Mouse (Mus musculus) MEL (cell line): ENCODE data around the gene Map7. TPM values are rescaled to one million over a fixed set of nuclear protein-coding genes. Genes with fewer than 3 reads are reported as not detected.

Source experiments
- DNase-seq: peaks from one replicate; pipeline ENCODE4 v3.0.0; 2011; ENCODE audit warnings: low read depth, low spot score
- H3K27ac ChIP-seq: 2 replicates; pipeline ENCODE4 v1.5.1; 2012; ENCODE audit warnings: low read depth, mild to moderate bottlenecking, control low read depth, low read length, moderate library complexity; ENCODE audit not compliant: control insufficient read depth
- H3K27me3 ChIP-seq, 2 experiments: fragments of 150-350 bp in 1 of 2; sonication (generic) in 1 of 2; 2 replicates each; pipeline ENCODE4 v1.6.1; 2012; ENCODE audit warnings: low read length in 2 of 2, mild to moderate bottlenecking in 2 of 2, improper control_type of control experiment in 1 of 2, moderate library complexity in 1 of 2; ENCODE audit not compliant: insufficient read depth in 2 of 2, control insufficient read depth in 1 of 2
- H3K36me3 ChIP-seq, 2 experiments: 2 replicates each; pipeline ENCODE4 v1.6.1; 2012 to 2014; ENCODE audit warnings: low read length in 2 of 2, improper control_type of control experiment in 1 of 2, inconsistent platforms in 1 of 2, mild to moderate bottlenecking in 1 of 2; ENCODE audit not compliant: insufficient read depth in 2 of 2, control insufficient read depth in 1 of 2
- H3K4me1 ChIP-seq, 2 experiments: fragments of 150-350 bp in 1 of 2; sonication (generic) in 1 of 2; 2 replicates each; pipeline ENCODE4 v1.6.1; 2012; ENCODE audit warnings: low read length in 2 of 2, improper control_type of control experiment in 1 of 2, mild to moderate bottlenecking in 1 of 2; ENCODE audit not compliant: insufficient read depth in 2 of 2, control insufficient read depth in 1 of 2
- H3K4me3 ChIP-seq, 2 experiments: fragments of 150-350 bp in 1 of 2; sonication (generic) in 1 of 2; 2 replicates each; pipeline ENCODE4 v1.5.1; 2012; ENCODE audit warnings: low read depth in 2 of 2, low read length in 2 of 2, mild to moderate bottlenecking in 2 of 2, moderate library complexity in 2 of 2, control low read depth in 1 of 2, improper control_type of control experiment in 1 of 2; ENCODE audit not compliant: control insufficient read depth in 1 of 2, insufficient read depth in 1 of 2
- H3K79me2 ChIP-seq: 2 replicates; pipeline ENCODE4 v1.6.1; 2012; ENCODE audit warnings: mild to moderate bottlenecking, low read length, moderate library complexity; ENCODE audit not compliant: control insufficient read depth, poor library complexity, insufficient read depth
- H3K9ac ChIP-seq: 2 replicates; pipeline ENCODE4 v1.6.1; 2012; ENCODE audit warnings: low read depth, mild to moderate bottlenecking, control low read depth, low read length, moderate library complexity; ENCODE audit not compliant: control insufficient read depth, poor library complexity, severe bottlenecking
- H3K9me3 ChIP-seq: fragments of 150-350 bp; sonication (generic); replicated peaks from 2 replicates; pipeline ENCODE4 v1.6.1; 2012; ENCODE audit warnings: mild to moderate bottlenecking, low read length, improper control_type of control experiment, moderate library complexity; ENCODE audit not compliant: insufficient read depth
- BHLHE40 ChIP-seq: IDR thresholded peaks from 2 replicates; pipeline ENCODE4 v1.6.1; 2012; ENCODE audit warnings: low read depth, mild to moderate bottlenecking, inconsistent platforms, low read length, improper control_type of control experiment, borderline replicate concordance
- CTCF ChIP-seq, 3 experiments: IDR thresholded peaks in 2 of 3; conservative IDR thresholded peaks in 1 of 3; 2 replicates each; pipeline ENCODE4 v1.5.1; 2011 to 2012; ENCODE audit warnings: low read length in 3 of 3, low read depth in 2 of 3, mild to moderate bottlenecking in 2 of 3, improper control_type of control experiment in 1 of 3, inconsistent platforms in 1 of 3, mixed read lengths in 1 of 3, moderate library complexity in 1 of 3; ENCODE audit not compliant: control insufficient read depth in 1 of 3, insufficient read depth in 1 of 3, poor library complexity in 1 of 3, severe bottlenecking in 1 of 3
- E2F4 ChIP-seq: IDR thresholded peaks from 2 replicates; pipeline ENCODE4 v1.6.1; 2011; ENCODE audit warnings: low read depth, low read length, improper control_type of control experiment, borderline replicate concordance
- ELF1 ChIP-seq: IDR thresholded peaks from 2 replicates; pipeline ENCODE4 v1.6.1; 2014; ENCODE audit warnings: low read depth, mild to moderate bottlenecking, inconsistent platforms, low read length, improper control_type of control experiment, moderate library complexity
- EP300 ChIP-seq, 2 experiments: IDR thresholded peaks; 2 replicates each; pipeline ENCODE4 v1.6.1; 2011; ENCODE audit warnings: improper control_type of control experiment in 2 of 2, low read length in 2 of 2, low read depth in 1 of 2, mild to moderate bottlenecking in 1 of 2
- ETS1 ChIP-seq: IDR thresholded peaks from 2 replicates; pipeline ENCODE4 v1.6.1; 2012; ENCODE audit warnings: low read depth, mild to moderate bottlenecking, inconsistent platforms, low read length, improper control_type of control experiment, moderate library complexity
- HCFC1 ChIP-seq: IDR thresholded peaks from 2 replicates; pipeline ENCODE4 v1.6.1; 2012; ENCODE audit warnings: low read depth, mild to moderate bottlenecking, inconsistent platforms, low read length, improper control_type of control experiment, moderate library complexity
- KAT2A ChIP-seq: conservative IDR thresholded peaks from 2 replicates; pipeline ENCODE4 v1.6.1; 2012; ENCODE audit warnings: low read depth, low read length, improper control_type of control experiment, inconsistent platforms
- MAFK ChIP-seq: IDR thresholded peaks from 2 replicates; pipeline ENCODE4 v1.6.1; 2011; ENCODE audit warnings: low read depth, mild to moderate bottlenecking, low read length, improper control_type of control experiment, borderline replicate concordance
- MAX ChIP-seq: IDR thresholded peaks from 2 replicates; pipeline ENCODE4 v1.6.1; 2011; ENCODE audit warnings: low read length, improper control_type of control experiment
- MAZ ChIP-seq: IDR thresholded peaks from 2 replicates; pipeline ENCODE4 v1.6.1; 2012; ENCODE audit warnings: low read depth, mild to moderate bottlenecking, inconsistent platforms, low read length, improper control_type of control experiment
- MEF2A ChIP-seq: IDR thresholded peaks from 2 replicates; pipeline ENCODE4 v1.6.1; 2014; ENCODE audit warnings: low read depth, mild to moderate bottlenecking, inconsistent platforms, low read length, improper control_type of control experiment; ENCODE audit not compliant: poor library complexity, insufficient replicate concordance, severe bottlenecking; ENCODE audit errors: extremely low read depth
- NELFE ChIP-seq: IDR thresholded peaks from 2 replicates; pipeline ENCODE4 v1.6.1; 2011; ENCODE audit warnings: low read depth, low read length, improper control_type of control experiment
- NRF1 ChIP-seq: IDR thresholded peaks from 2 replicates; pipeline ENCODE4 v1.6.1; 2014; ENCODE audit warnings: low read depth, mild to moderate bottlenecking, inconsistent platforms, low read length, improper control_type of control experiment, moderate library complexity; ENCODE audit not compliant: poor library complexity, insufficient read depth, severe bottlenecking
- POLR2A ChIP-seq, 2 experiments: IDR thresholded peaks; 2 replicates each; pipeline ENCODE4 v1.6.1; 2011 to 2012; ENCODE audit warnings: low read length in 2 of 2, mild to moderate bottlenecking in 2 of 2, control low read depth in 1 of 2, improper control_type of control experiment in 1 of 2, low read depth in 1 of 2, moderate library complexity in 1 of 2; ENCODE audit not compliant: control insufficient read depth in 1 of 2, insufficient read depth in 1 of 2, poor library complexity in 1 of 2
- POLR2AphosphoS2 ChIP-seq: IDR thresholded peaks from 2 replicates; pipeline ENCODE4 v1.6.1; 2011; ENCODE audit warnings: low read length, improper control_type of control experiment
- POLR2AphosphoS5 ChIP-seq: IDR thresholded peaks from 2 replicates; pipeline ENCODE4 v1.6.1; 2012; ENCODE audit warnings: low read depth, borderline replicate concordance, mild to moderate bottlenecking, inconsistent platforms, low read length, moderate library complexity, mixed read lengths
- RCOR1 ChIP-seq: IDR thresholded peaks from 2 replicates; pipeline ENCODE4 v1.6.1; 2012; ENCODE audit warnings: low read depth, mild to moderate bottlenecking, inconsistent platforms, low read length, improper control_type of control experiment
- SIN3A ChIP-seq: IDR thresholded peaks from 2 replicates; pipeline ENCODE4 v1.6.1; 2012; ENCODE audit warnings: low read length, improper control_type of control experiment, inconsistent platforms
- SMC3 ChIP-seq: IDR thresholded peaks from 2 replicates; pipeline ENCODE4 v1.6.1; 2011; ENCODE audit warnings: low read depth, low read length, improper control_type of control experiment
- TAL1 ChIP-seq: IDR thresholded peaks from 2 replicates; pipeline ENCODE4 v1.6.1; 2012; ENCODE audit warnings: mild to moderate bottlenecking, inconsistent platforms, low read length, moderate library complexity, mixed read lengths
- TBP ChIP-seq: IDR thresholded peaks from 2 replicates; pipeline ENCODE4 v1.8.0; 2011; ENCODE audit warnings: low read depth, low read length, improper control_type of control experiment
- USF1 ChIP-seq: IDR thresholded peaks from 2 replicates; pipeline ENCODE4 v1.6.1; 2014; ENCODE audit warnings: low read depth, mild to moderate bottlenecking, inconsistent platforms, low read length, improper control_type of control experiment, moderate library complexity
- ZKSCAN1 ChIP-seq: IDR thresholded peaks from 2 replicates; pipeline ENCODE4 v1.6.1; 2012; ENCODE audit warnings: low read depth, mild to moderate bottlenecking, inconsistent platforms, low read length, improper control_type of control experiment, moderate library complexity
- ZMIZ1 ChIP-seq: IDR thresholded peaks from 2 replicates; pipeline ENCODE4 v1.6.1; 2012; ENCODE audit warnings: low read depth, mild to moderate bottlenecking, inconsistent platforms, low read length, improper control_type of control experiment, moderate library complexity
- polyA plus RNA-seq, 2 experiments: library from polyadenylated mRNA; stranded (reverse) in 1 of 2; unstranded in 1 of 2; fragments of >175 nt in 1 of 2; fragments of >200 nt in 1 of 2; gene quantifications; 2 replicates each; pipeline versions ENCODE4 v1.2.1 to v1.2.4; 2012; ENCODE audit warnings: low replicate concordance in 2 of 2, low read depth in 1 of 2; ENCODE audit not compliant: insufficient read length in 2 of 2, insufficient read depth in 1 of 2, missing spikeins in 1 of 2
- total RNA-seq: library from RNA; depleted of rRNA; stranded (reverse); fragments of 300-350 nt; gene quantifications from 2 replicates; pipeline ENCODE4 v1.2.3, GENCODE M21; 2012

Map7 gene
- total and polyA plus RNA-seq, 3 experiments: 3.1 to 9.5 TPM; not detected in 1

- Histone ChIP-seq H3K4me1 (no peaks in the 10 kb centered on the region), H3K36me3 (no peaks in the 10 kb centered on the region), H3K4me3 (no peak overlapping the region), H3K27ac (no peak overlapping the region), H3K79me2 (no peaks in the 10 kb centered on the region), H3K27me3 (no peaks in the 10 kb centered on the region), H3K9me3 (no peaks in the 10 kb centered on the region), H3K9ac (no peak overlapping the region)
- TF ChIP-seq BHLHE40: no peak
- no peak for TF ChIP-seq MEF2A
- TF ChIP-seq SMC3: no peak
- TF ChIP-seq ZKSCAN1: no peak
- TF ChIP-seq CTCF (IDR thresholded peaks at IDR 0.05 in 2 of 3, conservative IDR thresholded peaks at IDR 0.05 in 1 of 3; ENCODE audit: control insufficient read depth in 1 of 3, insufficient read depth in 1 of 3, low read depth in 2 of 3, low read length in 3 of 3, poor library complexity in 1 of 3, severe bottlenecking in 1 of 3): no peak
- TF ChIP-seq MAFK: no peak
- TF ChIP-seq TBP: no peak
- no peak for TF ChIP-seq RCOR1
- TF ChIP-seq ZMIZ1: no peak
- TF ChIP-seq MAX: no peak
- TF ChIP-seq POLR2A (IDR thresholded peaks at IDR 0.05; ENCODE audit: control insufficient read depth in 1 of 2, insufficient read depth in 1 of 2, low read depth in 1 of 2, low read length in 2 of 2, poor library complexity in 1 of 2): no peak
- TF ChIP-seq EP300 (IDR thresholded peaks at IDR 0.05; ENCODE audit: low read depth in 1 of 2, low read length in 2 of 2): no peak
- TF ChIP-seq POLR2AphosphoS5: no peak
- peak; percentile 11 for DNase-seq
Measured at GRCm38 (mm10) chr10:20160914-20161313, 12.6 kb downstream of the Map7 start.

- TF ChIP-seq USF1 (no peak), NELFE (no peak), RCOR1 (no peak), HCFC1 (no peak), ELF1 (no peak), KAT2A (no peak), MEF2A (no peak), POLR2AphosphoS5 (no peak), ETS1 (no peak), POLR2AphosphoS2 (no peak), E2F4 (no peak), TBP (no peak), EP300 (IDR thresholded peaks at IDR 0.05; ENCODE audit: low read depth in 1 of 2, low read length in 2 of 2) (no peak), TAL1 (no peak), SIN3A (no peak), NRF1 (no peak), MAFK (no peak), MAZ (no peak)
- no peak overlapping the region for H3K27ac ChIP-seq
- no peaks in the 10 kb centered on the region for H3K4me1 ChIP-seq
- no peak overlapping the region for H3K4me3 ChIP-seq
- H3K27me3 ChIP-seq: no peaks in the 10 kb centered on the region
- H3K9me3 ChIP-seq: no peaks in the 10 kb centered on the region
- H3K36me3 ChIP-seq: no peaks in the 10 kb centered on the region
- H3K79me2 ChIP-seq: no peaks in the 10 kb centered on the region
- H3K9ac ChIP-seq: no peak overlapping the region
- no peak for DNase-seq
Measured at GRCm38 (mm10) chr10:20164810-20165209, 16.5 kb downstream of the Map7 start.
